Mouse (Mus musculus) forebrain, embryonic 11.5 days (tissue): Measurements from ENCODE around the gene Gtpbp3. TPM values are rescaled to one million over a fixed set of nuclear protein-coding genes. Genes with fewer than 3 reads are reported as not detected.
A peak's percentile ranks its signal among the peaks of the same experiment; 100 is the strongest.

Source experiments
- ATAC-seq: fragments of 200-750 bp; cut with Nextera tagmentation; replicated peaks from 2 replicates; pipeline ENCODE4 v1.8.0; 2017; ENCODE audit warnings: moderate TSS enrichment; ENCODE audit not compliant: low FRiP score
- DNase-seq: peaks from one replicate; pipeline ENCODE4 v3.0.0-alpha.2; 2017; ENCODE audit warnings: low spot score
- H3K27ac ChIP-seq: fragments of 300-500 bp; sonication (generic); 2 replicates; pipeline ENCODE4 v1.5.1; 2014; ENCODE audit warnings: low read depth, low read length
- H3K27me3 ChIP-seq: fragments of 300-500 bp; sonication (generic); 2 replicates; pipeline ENCODE4 v1.6.1; 2014; ENCODE audit warnings: mild to moderate bottlenecking, low read length, mixed read lengths; ENCODE audit not compliant: control insufficient read depth, insufficient read depth
- H3K36me3 ChIP-seq: fragments of 300-500 bp; sonication (generic); 2 replicates; pipeline ENCODE4 v1.6.1; 2014; ENCODE audit warnings: mild to moderate bottlenecking, low read length, moderate library complexity, mixed read lengths; ENCODE audit not compliant: control insufficient read depth, insufficient read depth
- H3K4me1 ChIP-seq: fragments of 300-500 bp; sonication (generic); replicated peaks from 2 replicates; pipeline ENCODE4 v1.6.1; 2014; ENCODE audit warnings: low read length, mixed read lengths; ENCODE audit not compliant: control insufficient read depth, insufficient read depth
- H3K4me2 ChIP-seq: fragments of 300-500 bp; sonication (generic); 2 replicates; pipeline ENCODE4 v1.6.1; 2014; ENCODE audit warnings: low read depth, mild to moderate bottlenecking, low read length, moderate library complexity, mixed read lengths; ENCODE audit not compliant: severe bottlenecking
- H3K4me3 ChIP-seq: fragments of 300-500 bp; sonication (generic); 2 replicates; pipeline ENCODE4 v1.5.1; 2014; ENCODE audit warnings: low read depth, low read length
- H3K9ac ChIP-seq: fragments of 300-500 bp; sonication (generic); 2 replicates; pipeline ENCODE4 v1.6.1; 2014; ENCODE audit warnings: low read length
- H3K9me3 ChIP-seq: fragments of 300-500 bp; sonication (generic); 2 replicates; pipeline ENCODE4 v1.6.1; 2016; ENCODE audit warnings: low read length, mixed read lengths; ENCODE audit not compliant: control insufficient read depth
- WGBS: fragments of 180-500 bp; shearing (Covaris S2); extraction: QIAGEN DNeasy Blood & Tissue Kit; methylation state at CpG from one replicate; pipeline ENCODE4 v1.1.7; 2014; 5-methylcytosine and 5-hydroxymethylcytosine counted together
- polyA plus RNA-seq: library from polyadenylated mRNA; unstranded; fragments of >200 nt; fragmentation: Nextera tagmentation; extraction: Ambion mirVana; gene quantifications from 2 replicates; pipeline ENCODE4 v1.2.1, GENCODE M21; 2014

Gene Gtpbp3
- polyA plus RNA-seq: 7.9 and 10.8 TPM in 2 replicates

GRCm38 (mm10) chr8:71487691-71488445 lies at the start of gene Gtpbp3:
Gene Gtpbp3, plus strand, starts transcription at chr8:71488103.
- peak within 1 kb of the TSS; percentile 76 for H3K9ac ChIP-seq
- no peaks in the 10 kb centered on the region for H3K9me3 ChIP-seq
- under 1% methylated on average over 33 of the region's 33 CpGs for WGBS
- H3K4me3 ChIP-seq: peak within 1 kb of the TSS; percentile 83
- peak within 1 kb of the TSS; percentile 86 for H3K27ac ChIP-seq
- no peaks in the 10 kb centered on the region for H3K27me3 ChIP-seq
- H3K4me1 ChIP-seq: peaks cover 14% of the 10 kb centered on the region
- DNase-seq (peak; percentile 88), ATAC-seq (peak; percentile 31)
- H3K36me3 ChIP-seq: peaks cover 2% of the 10 kb centered on the region; the same call in 1 of the 2 replicates
- H3K4me2 ChIP-seq: peak within 1 kb of the TSS; percentile 100

- WGBS: under 1% methylated on average over 7 of the region's 7 CpGs
- peaks cover 3% of the 10 kb centered on the region; the same call in 1 of the 2 replicates for H3K27me3 ChIP-seq
- DNase-seq: no peak
- H3K36me3 ChIP-seq: no peaks in the 10 kb centered on the region
- H3K9me3 ChIP-seq: no peaks in the 10 kb centered on the region
- H3K27ac ChIP-seq: no peak overlapping the region
- 0 out of 2 replicates have a peak, but pooled peaks cover 2% of the 10 kb centered on the region for H3K4me1 ChIP-seq
- no peak overlapping the region for H3K9ac ChIP-seq
- no peak overlapping the region for H3K4me2 ChIP-seq
- H3K4me3 ChIP-seq: no peak overlapping the region
- no peak for ATAC-seq
Measured at GRCm38 (mm10) chr8:71441404-71441803, 46.5 kb upstream of the Gtpbp3 start.

GRCm38 (mm10) chr8:71445096-71445495 lies 42.8 kb upstream of the Gtpbp3 start:
- H3K36me3 ChIP-seq: no peaks in the 10 kb centered on the region
- WGBS: 86% methylated on average over 7 of the region's 7 CpGs

GRCm38 (mm10) chr8:71451337-71451736 lies 36.6 kb upstream of the Gtpbp3 start:
- Histone ChIP-seq H3K27ac (no peak overlapping the region), H3K9ac (no peak overlapping the region), H3K4me2 (no peak overlapping the region), H3K9me3 (no peaks in the 10 kb centered on the region), H3K27me3 (no peaks in the 10 kb centered on the region), H3K4me3 (no peak overlapping the region), H3K36me3 (no peaks in the 10 kb centered on the region), H3K4me1 (no peaks in the 10 kb centered on the region)
- no peak for ATAC-seq
- WGBS: 65% methylated on average over 4 of the region's 4 CpGs
- no peak for DNase-seq

More at GRCm38 (mm10) chr8:71445096-71445495, 42.8 kb upstream of the Gtpbp3 start:
- Histone ChIP-seq H3K4me2 (no peak overlapping the region), H3K4me1 (0 out of 2 replicates have a peak, but pooled peaks cover 2% of the 10 kb centered on the region), H3K27ac (no peak overlapping the region), H3K9me3 (no peaks in the 10 kb centered on the region), H3K9ac (no peak overlapping the region), H3K27me3 (peaks cover 3% of the 10 kb centered on the region; the same call in 1 of the 2 replicates), H3K4me3 (no peak overlapping the region)
- ATAC-seq: no peak
- no peak for DNase-seq

- no peak overlapping the region for H3K27ac ChIP-seq
- no peaks in the 10 kb centered on the region for H3K4me1 ChIP-seq
- H3K9me3 ChIP-seq: no peaks in the 10 kb centered on the region
- H3K36me3 ChIP-seq: no peaks in the 10 kb centered on the region
- no peaks in the 10 kb centered on the region for H3K27me3 ChIP-seq
- H3K4me2 ChIP-seq: no peak overlapping the region
- DNase-seq (no peak), ATAC-seq (no peak)
- 58% methylated on average over 11 of the region's 11 CpGs for WGBS
- no peak overlapping the region for H3K4me3 ChIP-seq
- no peak overlapping the region for H3K9ac ChIP-seq
Measured at GRCm38 (mm10) chr8:71451777-71452176, 36.1 kb upstream of the Gtpbp3 start.

- no peak overlapping the region for H3K4me3 ChIP-seq
- no peak overlapping the region for H3K9ac ChIP-seq
- DNase-seq (no peak), ATAC-seq (no peak)
- H3K4me2 ChIP-seq: no peak overlapping the region
- 87% methylated on average over 2 of the region's 2 CpGs for WGBS
- no peaks in the 10 kb centered on the region for H3K27me3 ChIP-seq
- no peaks in the 10 kb centered on the region for H3K36me3 ChIP-seq
- no peak overlapping the region for H3K27ac ChIP-seq
- H3K4me1 ChIP-seq: no peaks in the 10 kb centered on the region
- H3K9me3 ChIP-seq: no peaks in the 10 kb centered on the region
Measured at GRCm38 (mm10) chr8:71452669-71453068, 35.2 kb upstream of the Gtpbp3 start.

- ATAC-seq: no peak
- Histone ChIP-seq H3K27me3 (no peaks in the 10 kb centered on the region), H3K9ac (no peak overlapping the region), H3K4me3 (no peak overlapping the region), H3K4me1 (no peaks in the 10 kb centered on the region), H3K36me3 (peaks cover 5% of the 10 kb centered on the region; the same call in 1 of the 2 replicates), H3K27ac (no peak overlapping the region), H3K4me2 (no peak overlapping the region), H3K9me3 (no peaks in the 10 kb centered on the region)
- peak; percentile 20 for DNase-seq
- WGBS: 79% methylated on average over 8 of the region's 8 CpGs
Measured at GRCm38 (mm10) chr8:71454668-71455067, 33.2 kb upstream of the Gtpbp3 start.

- no peak for ATAC-seq
- no peak overlapping the region for H3K4me3 ChIP-seq
Measured at GRCm38 (mm10) chr8:71456906-71457305, 31.0 kb upstream of the Gtpbp3 start.

More at GRCm38 (mm10) chr8:71456906-71457305, 31.0 kb upstream of the Gtpbp3 start:
- H3K9me3 ChIP-seq: no peaks in the 10 kb centered on the region
- H3K4me2 ChIP-seq: no peak overlapping the region
- no peaks in the 10 kb centered on the region for H3K27me3 ChIP-seq
- WGBS: 46% methylated on average over 22 of the region's 22 CpGs
- peaks cover 5% of the 10 kb centered on the region; the same call in 1 of the 2 replicates for H3K36me3 ChIP-seq
- H3K9ac ChIP-seq: no peak overlapping the region
- no peaks in the 10 kb centered on the region for H3K4me1 ChIP-seq
- peak; percentile 49 for DNase-seq
- no peak overlapping the region for H3K27ac ChIP-seq
